Mouse (Mus musculus) lung, postnatal 0 days (tissue): Measurements from ENCODE around the gene Gstp1.

ENCODE experiments used
- CTCF ChIP-seq: IDR thresholded peaks from 2 replicates; pipeline ENCODE4 v1.5.1; 2016; ENCODE audit warnings: antibody characterized with exemption, mild to moderate bottlenecking
- EP300 ChIP-seq: IDR thresholded peaks from 2 replicates; pipeline ENCODE4 v1.6.1; 2016; ENCODE audit warnings: antibody characterized with exemption, mild to moderate bottlenecking, control low read depth

- TF ChIP-seq CTCF (no peak), EP300 (no peak)
Measured at GRCm38 (mm10) chr19:3986334-3986733, 51.5 kb downstream of the Gstp1 start, which contains the start of gene Acy3.
